Comparison of ENCODE assay signal across 13 mouse cellular contexts in genomic region chr12:108984471-108984870, GRCm38 (mm10).
DNase-seq lines count a peak whose midpoint lies in the region; ATAC-seq lines count a peak whose summit lies in the region.
"Had no signal": no experiment of that assay in that cellular context is flagged by ENCODE, and none has a peak within 500 bp of the region (broad histone marks: within the 10 kb centered on the region; RNA-seq: fewer than 3 reads in every experiment).

No protein-coding gene starts in this region.

- H3K9me3 ChIP-seq in kidney, embryonic 14.5 days (ENCODE audit: control insufficient read depth, low read length), result no peaks in the 10 kb centered on the region
- H3K9me3 ChIP-seq in midbrain, embryonic 13.5 days, result no peaks in the 10 kb centered on the region
- H3K9me3 ChIP-seq: heart, embryonic 10.5 days; hindbrain, embryonic 15.5 days; stomach, embryonic 15.5 days had no signal

- no peaks in the 10 kb centered on the region for H3K36me3 ChIP-seq in kidney, embryonic 14.5 days (ENCODE audit: control insufficient read depth, insufficient read depth, low read length)
- H3K36me3 ChIP-seq in midbrain, embryonic 13.5 days, result no peaks in the 10 kb centered on the region
- H3K36me3 ChIP-seq: heart, embryonic 10.5 days; hindbrain, embryonic 15.5 days; stomach, embryonic 15.5 days had no signal

- intact Hi-C loops in left cerebral cortex, postnatal 36 days (cut with DNase I), result no loop called here

- H3K4me3 ChIP-seq in kidney, embryonic 14.5 days (ENCODE audit: low read length), result no peak overlapping the region
- H3K4me3 ChIP-seq in midbrain, embryonic 13.5 days (replicated peaks), result no peak overlapping the region
- H3K4me3 ChIP-seq: heart, embryonic 10.5 days; hindbrain, embryonic 15.5 days; stomach, embryonic 15.5 days had no signal

- ATAC-seq in kidney, embryonic 14.5 days (ENCODE audit: low FRiP score, low TSS enrichment), result no peak
- no peak for ATAC-seq in midbrain, embryonic 13.5 days

- peak; percentile 65 for DNase-seq in kidney, adult 18-20 months
- peak; percentile 73 for DNase-seq in MN1 (ENCODE audit: low spot score)
- peak; percentile 57 for DNase-seq in brain, adult 2 months (ENCODE audit: low read depth, low spot score)
- no peak for DNase-seq in left cerebral cortex, postnatal 36 days (ENCODE audit: low spot score in 2 of 2)
- DNase-seq in frontal cortex, adult 2 months (ENCODE audit: extremely low spot score in 1 of 2, low spot score in 1 of 2), result no peak
- DNase-seq: cerebellum, adult 9-11 months; lung, postnatal 4 days had no signal

- H3K4me2 ChIP-seq in kidney, embryonic 14.5 days (replicated peaks; ENCODE audit: low read depth, low read length), result no peak overlapping the region
- no peak overlapping the region for H3K4me2 ChIP-seq in midbrain, embryonic 13.5 days (replicated peaks)
- H3K4me2 ChIP-seq: hindbrain, embryonic 15.5 days; liver, embryonic 11.5 days; stomach, embryonic 15.5 days had no signal

- H3K9ac ChIP-seq in kidney, embryonic 14.5 days (ENCODE audit: low read depth, low read length), result no peak overlapping the region
- no peak overlapping the region for H3K9ac ChIP-seq in midbrain, embryonic 13.5 days (replicated peaks)
- H3K9ac ChIP-seq: hindbrain, embryonic 15.5 days; stomach, embryonic 15.5 days had no signal

- H3K27ac ChIP-seq in kidney, embryonic 14.5 days (ENCODE audit: low read depth, low read length), result no peak overlapping the region
- H3K27ac ChIP-seq in midbrain, embryonic 13.5 days, result peak overlapping the region; percentile 19; the same call in 1 of the 2 replicates
- H3K27ac ChIP-seq: heart, embryonic 10.5 days; hindbrain, embryonic 15.5 days; stomach, embryonic 15.5 days had no signal

- 71% methylated on average over 8 of the region's 8 CpGs for WGBS in kidney, embryonic 14.5 days
- WGBS in midbrain, embryonic 13.5 days, result 68% methylated on average over 8 of the region's 8 CpGs

- H3K4me1 ChIP-seq in kidney, embryonic 14.5 days (ENCODE audit: control insufficient read depth, insufficient read depth, low read length), result no peaks in the 10 kb centered on the region
- peaks cover 35% of the 10 kb centered on the region for H3K4me1 ChIP-seq in midbrain, embryonic 13.5 days (replicated peaks)
- H3K4me1 ChIP-seq: stomach, embryonic 15.5 days had no signal

- no peaks in the 10 kb centered on the region for H3K27me3 ChIP-seq in kidney, embryonic 14.5 days (ENCODE audit: control insufficient read depth, insufficient read depth, low read length)
- no peaks in the 10 kb centered on the region for H3K27me3 ChIP-seq in midbrain, embryonic 13.5 days
- H3K27me3 ChIP-seq: hindbrain, embryonic 15.5 days; stomach, embryonic 15.5 days had no signal

Comparison
In these comparisons a context has a peak if more than half of its experiments do, and no peak if none do; other contexts are left out.
1. DNase-seq: peak in kidney, adult 18-20 months (single experiment), MN1 (single experiment) and brain, adult 2 months (single experiment); none in left cerebral cortex, postnatal 36 days (0 of 2) and frontal cortex, adult 2 months (0 of 2).